Comparison of ENCODE assay signal across 22 mouse cellular contexts in the genomic region with DNA sequence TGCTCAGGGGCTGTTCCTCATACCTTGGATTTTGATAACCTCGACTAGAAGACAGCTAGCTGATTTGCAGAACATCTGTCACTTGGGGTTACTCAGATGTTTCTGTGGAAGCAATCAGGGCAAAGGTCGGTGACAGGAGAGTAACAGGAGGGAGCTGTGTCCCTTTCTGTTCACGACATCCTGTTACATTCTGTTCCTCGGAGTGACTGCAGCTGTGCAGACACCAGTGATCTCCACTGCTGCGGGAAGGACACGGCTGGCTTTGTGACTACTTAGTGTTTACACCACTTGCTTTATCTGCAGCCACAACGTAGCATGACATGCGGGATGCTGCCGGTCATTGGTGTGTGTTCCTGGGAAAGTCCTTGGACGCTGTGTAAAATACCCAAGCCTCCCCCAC. TPM values are rescaled to one million over a fixed set of nuclear protein-coding genes. Genes with fewer than 3 reads are reported as not detected.
DNase-seq lines count a peak whose midpoint lies in the region; ATAC-seq and TF ChIP-seq lines count a peak whose summit lies in the region.
"Had no signal": no experiment of that assay in that cellular context is flagged by ENCODE, and none has a peak within 500 bp of the region (broad histone marks: within the 10 kb centered on the region; RNA-seq: fewer than 3 reads in every experiment).

No protein-coding gene starts in this region.

- H3K27me3 ChIP-seq in liver, postnatal 0 days (ENCODE audit: insufficient read depth, low read length), result no peaks in the 10 kb centered on the region
- H3K27me3 ChIP-seq in liver, embryonic 11.5 days (replicated peaks; ENCODE audit: control insufficient read depth, insufficient read depth, low read length), result no peaks in the 10 kb centered on the region; the same call in 1 of the 2 replicates
- peaks cover 21% of the 10 kb centered on the region for H3K27me3 ChIP-seq in CH12.LX (replicated peaks)
- no peaks in the 10 kb centered on the region for H3K27me3 ChIP-seq in small intestine, adult 2 months (ENCODE audit: control insufficient read depth, insufficient read depth, low read length)
- peaks cover 56% of the 10 kb centered on the region for H3K27me3 ChIP-seq in forebrain, embryonic 10.5 days (ENCODE audit: poor library complexity, severe bottlenecking)
- H3K27me3 ChIP-seq: neural tube, embryonic 12.5 days; stomach, embryonic 15.5 days had no signal

- DNase-seq in liver, postnatal 0 days, result no peak
- DNase-seq in liver, embryonic 11.5 days (ENCODE audit: low spot score), result no peak
- no peak for DNase-seq in CH12.LX (ENCODE audit: extremely low read depth)
- DNase-seq in thymus, postnatal 4 days, result peak; percentile 66
- DNase-seq in forebrain, embryonic 10.5 days (ENCODE audit: extremely low spot score, low spot score), result no peak
- no peak for DNase-seq in heart, adult 18-20 months
- DNase-seq: adrenal gland, postnatal 10 days; cerebellum, adult 9-11 months; gastrocnemius, postnatal 10 days; kidney, adult 18-20 months; right cerebral cortex, adult 18-20 months had no signal

- WGBS in liver, postnatal 0 days (ENCODE audit: insufficient replicate concordance), result 43% methylated on average over 10 of the region's 10 CpGs
- 36% methylated on average over 10 of the region's 10 CpGs for WGBS in liver, embryonic 11.5 days
- 29% methylated on average over 10 of the region's 10 CpGs for WGBS in small intestine, adult 2 months
- 69% methylated on average over 10 of the region's 10 CpGs for WGBS in forebrain, embryonic 10.5 days

- in situ Hi-C loops in CH12.LX (cut with MboI; ENCODE audit: low pct_ligation_motif_present, low pct_unique_long_range_greater_than_20kb, low sequenced_read_pairs), result no loop called here

- no peaks in the 10 kb centered on the region for H3K9me3 ChIP-seq in liver, postnatal 0 days (ENCODE audit: low read length)
- no peaks in the 10 kb centered on the region for H3K9me3 ChIP-seq in liver, embryonic 11.5 days (ENCODE audit: control insufficient read depth, low read length)
- no peaks in the 10 kb centered on the region for H3K9me3 ChIP-seq in CH12.LX (replicated peaks; ENCODE audit: low read length)
- H3K9me3 ChIP-seq in forebrain, embryonic 10.5 days, result no peaks in the 10 kb centered on the region
- H3K9me3 ChIP-seq: heart, embryonic 10.5 days; hindbrain, embryonic 10.5 days; limb, embryonic 12.5 days; liver, embryonic 15.5 days; neural tube, embryonic 12.5 days; stomach, embryonic 15.5 days had no signal

- H3K4me3 ChIP-seq in liver, postnatal 0 days (ENCODE audit: low read depth, low read length), result no peak overlapping the region
- H3K4me3 ChIP-seq in liver, embryonic 11.5 days (ENCODE audit: low read depth, low read length), result no peak overlapping the region
- H3K4me3 ChIP-seq in CH12.LX (replicated peaks in 1 of 3; ENCODE audit: low read depth in 2 of 3, low read length in 2 of 3, poor library complexity in 1 of 3), result no peak overlapping the region
- peak overlapping the region; percentile 21 for H3K4me3 ChIP-seq in small intestine, adult 2 months (ENCODE audit: low read depth, low read length)
- no peak overlapping the region for H3K4me3 ChIP-seq in forebrain, embryonic 10.5 days
- H3K4me3 ChIP-seq: erythroblast, embryonic 14.5 days; heart, embryonic 10.5 days; hindbrain, embryonic 10.5 days; limb, embryonic 12.5 days; liver, embryonic 15.5 days; neural tube, embryonic 12.5 days; stomach, embryonic 15.5 days had no signal

- TF ChIP-seq EP300 in liver, postnatal 0 days (IDR thresholded peaks at IDR 0.05; ENCODE audit: low read depth), result no peak
- TF ChIP-seq EP300 in CH12.LX (IDR thresholded peaks at IDR 0.05; ENCODE audit: low read length), result no peak

- no peak for ATAC-seq in liver, postnatal 0 days
- no peak for ATAC-seq in liver, embryonic 11.5 days (replicated peaks; ENCODE audit: low FRiP score)
- ATAC-seq: forebrain, embryonic 14.5 days; hindbrain, postnatal 0 days had no signal

- H3K4me2 ChIP-seq in liver, postnatal 0 days (ENCODE audit: low read depth, low read length), result 0 out of 2 replicates have a peak overlapping the region, but pooled peaks have one; percentile 1
- H3K4me2 ChIP-seq in liver, embryonic 11.5 days, result no peak overlapping the region
- H3K4me2 ChIP-seq in CH12.LX (ENCODE audit: insufficient read depth, low read depth, poor library complexity, severe bottlenecking), result peak overlapping the region; percentile 9
- H3K4me2 ChIP-seq: limb, embryonic 12.5 days; liver, embryonic 15.5 days; midbrain, embryonic 11.5 days; neural tube, embryonic 12.5 days; stomach, embryonic 15.5 days had no signal

- H3K36me3 ChIP-seq in liver, postnatal 0 days (replicated peaks; ENCODE audit: insufficient read depth, low read length), result no peaks in the 10 kb centered on the region
- no peaks in the 10 kb centered on the region for H3K36me3 ChIP-seq in liver, embryonic 11.5 days (ENCODE audit: control insufficient read depth, insufficient read depth, low read length)
- H3K36me3 ChIP-seq in CH12.LX (replicated peaks in 1 of 2; ENCODE audit: control insufficient read depth in 1 of 2, insufficient read depth in 1 of 2, low read length in 1 of 2), result no peaks in the 10 kb centered on the region
- H3K36me3 ChIP-seq in small intestine, adult 2 months (ENCODE audit: control insufficient read depth, insufficient read depth, low read length), result no peaks in the 10 kb centered on the region
- H3K36me3 ChIP-seq in forebrain, embryonic 10.5 days (replicated peaks), result no peaks in the 10 kb centered on the region
- H3K36me3 ChIP-seq: heart, embryonic 10.5 days; hindbrain, embryonic 10.5 days; limb, embryonic 12.5 days; liver, embryonic 15.5 days; neural tube, embryonic 12.5 days; stomach, embryonic 15.5 days had no signal

- no peak for TF ChIP-seq POLR2A in CH12.LX (IDR thresholded peaks at IDR 0.05; ENCODE audit: low read depth, low read length)
- TF ChIP-seq POLR2A in small intestine, adult 2 months (IDR thresholded peaks at IDR 0.05; ENCODE audit: low read depth, low read length), result no peak

- H3K27ac ChIP-seq in liver, postnatal 0 days (ENCODE audit: low read depth), result 0 out of 2 replicates have a peak overlapping the region, but pooled peaks have one; percentile 14
- no peak overlapping the region for H3K27ac ChIP-seq in liver, embryonic 11.5 days (ENCODE audit: low read depth, low read length)
- H3K27ac ChIP-seq in CH12.LX (ENCODE audit: insufficient read depth, low read depth), result no peak overlapping the region
- H3K27ac ChIP-seq in small intestine, adult 2 months (ENCODE audit: insufficient read depth, low read depth, low read length), result no peak overlapping the region
- no peak overlapping the region for H3K27ac ChIP-seq in forebrain, embryonic 10.5 days
- H3K27ac ChIP-seq: heart, embryonic 10.5 days; hindbrain, embryonic 10.5 days; hindbrain, postnatal 0 days; limb, embryonic 12.5 days; liver, embryonic 15.5 days; neural tube, embryonic 12.5 days; stomach, embryonic 15.5 days had no signal

- peaks cover 34% of the 10 kb centered on the region for H3K4me1 ChIP-seq in liver, postnatal 0 days (ENCODE audit: insufficient read depth)
- H3K4me1 ChIP-seq in liver, embryonic 11.5 days (replicated peaks; ENCODE audit: control insufficient read depth, insufficient read depth, low read length), result peaks cover 9% of the 10 kb centered on the region; the same call in 1 of the 2 replicates
- H3K4me1 ChIP-seq in CH12.LX (ENCODE audit: control insufficient read depth in 1 of 2, insufficient read depth in 2 of 2), result peaks cover 9 to 10% of the 10 kb centered on the region in 2 experiments
- peaks cover 12% of the 10 kb centered on the region; the same call in 1 of the 2 replicates for H3K4me1 ChIP-seq in small intestine, adult 2 months (ENCODE audit: control insufficient read depth, insufficient read depth, insufficient read length, low read length)
- H3K4me1 ChIP-seq in forebrain, embryonic 10.5 days, result peaks cover 6% of the 10 kb centered on the region; the same call in 1 of the 2 replicates
- H3K4me1 ChIP-seq: limb, embryonic 12.5 days; neural tube, embryonic 12.5 days; stomach, embryonic 15.5 days had no signal

- no peaks in the 10 kb centered on the region for H3K79me2 ChIP-seq in CH12.LX (replicated peaks; ENCODE audit: control insufficient read depth, extremely low read depth, insufficient read depth, poor library complexity, severe bottlenecking)

- no peak overlapping the region for H3K9ac ChIP-seq in liver, postnatal 0 days (replicated peaks)
- no peak overlapping the region for H3K9ac ChIP-seq in liver, embryonic 11.5 days (ENCODE audit: low read depth, low read length)
- H3K9ac ChIP-seq in CH12.LX (ENCODE audit: insufficient read depth, low read depth), result no peak overlapping the region
- H3K9ac ChIP-seq: limb, embryonic 12.5 days; liver, embryonic 15.5 days; neural tube, embryonic 12.5 days; stomach, embryonic 15.5 days had no signal

- TF ChIP-seq RAD21 in CH12.LX (IDR thresholded peaks at IDR 0.05; ENCODE audit: low read depth, low read length), result no peak

- dilution Hi-C loops in CH12.LX (cut with MboI; ENCODE audit: extremely low pct_ligation_motif_present, extremely low pct_unique_long_range_greater_than_20kb, low sequenced_read_pairs), result no loop called here

- TF ChIP-seq CTCF in liver, postnatal 0 days (IDR thresholded peaks at IDR 0.05; ENCODE audit: low read depth), result no peak
- TF ChIP-seq CTCF in CH12.LX (conservative IDR thresholded peaks at IDR 0.05 in 1 of 2, IDR thresholded peaks at IDR 0.05 in 1 of 2; ENCODE audit: low read depth in 2 of 2, low read length in 2 of 2), result no peak
- TF ChIP-seq CTCF in small intestine, adult 2 months (IDR thresholded peaks at IDR 0.05; ENCODE audit: extremely low read depth, insufficient read length, insufficient replicate concordance, low read depth, low read length), result no peak

RNA-seq across cellular contexts. Expression of gene Usp18, which starts 2.5 kb away (rescaled TPM):
- 19.2 and 24.1 TPM in 2 replicates for polyA plus RNA-seq in liver, postnatal 0 days (2015; fragmentation: Nextera tagmentation; extraction: Ambion mirVana)
- polyA plus RNA-seq in liver, embryonic 11.5 days (2014; fragmentation: Nextera tagmentation; extraction: Ambion mirVana), result 3.6 and 5.5 TPM in 2 replicates
- total RNA-seq in CH12.LX (2012; rRNA removed) (1.3 TPM in 2 replicates), CH12.LX (2014; rRNA removed) (0.36 and 0.63 TPM in 2 replicates)
- 1.3 and 1.5 TPM in 2 replicates for polyA plus RNA-seq in CH12.LX (2012; ENCODE audit: insufficient read length, low read depth)
- 2.3 and 16.9 TPM in 2 replicates for polyA plus RNA-seq in small intestine, adult 2 months (2012; rRNA removed)
- polyA plus RNA-seq in forebrain, embryonic 10.5 days (2016; fragmentation: Nextera tagmentation; extraction: Ambion mirVana), result 0.26 and 0.75 TPM in 2 replicates
- total RNA-seq in heart, adult 18-20 months (2021), result 1 to 10 TPM; 1.3 to 1.7 TPM
- polyA plus RNA-seq: erythroblast, embryonic 14.5 days had no signal

RNA-seq across cellular contexts. Expression of gene Tuba8, which starts 32.7 kb away (rescaled TPM):
- 6.5 and 6.7 TPM in 2 replicates for polyA plus RNA-seq in liver, postnatal 0 days (2015; fragmentation: Nextera tagmentation; extraction: Ambion mirVana)
- polyA plus RNA-seq in liver, embryonic 11.5 days (2014; fragmentation: Nextera tagmentation; extraction: Ambion mirVana), result 10.5 and 11.5 TPM in 2 replicates
- total RNA-seq in CH12.LX (2012; rRNA removed) (not detected in 2 replicates), CH12.LX (2014; rRNA removed) (not detected in 2 replicates)
- polyA plus RNA-seq in CH12.LX (2012; ENCODE audit: insufficient read length, low read depth), result not detected in 2 replicates
- 0.18 and 0.25 TPM in 2 replicates for polyA plus RNA-seq in small intestine, adult 2 months (2012; rRNA removed)
- polyA plus RNA-seq in forebrain, embryonic 10.5 days (2016; fragmentation: Nextera tagmentation; extraction: Ambion mirVana), result 0.40 and 0.54 TPM in 2 replicates
- 100 to 1,000 TPM; 145 to 182 TPM for total RNA-seq in heart, adult 18-20 months (2021)

RNA-seq across cellular contexts. Expression of gene Slc6a13, which starts 56.9 kb away (rescaled TPM):
- polyA plus RNA-seq in liver, postnatal 0 days (2015; fragmentation: Nextera tagmentation; extraction: Ambion mirVana), result 77.9 and 84.7 TPM in 2 replicates
- 17.6 and 18.7 TPM in 2 replicates for polyA plus RNA-seq in liver, embryonic 11.5 days (2014; fragmentation: Nextera tagmentation; extraction: Ambion mirVana)
- total RNA-seq in CH12.LX (2012; rRNA removed) (9.6 and 12.3 TPM in 2 replicates), CH12.LX (2014; rRNA removed) (12.7 and 15.4 TPM in 2 replicates)
- polyA plus RNA-seq in CH12.LX (2012; ENCODE audit: insufficient read length, low read depth), result 17.4 and 21.5 TPM in 2 replicates
- 0.20 and 0.22 TPM in 2 replicates for polyA plus RNA-seq in small intestine, adult 2 months (2012; rRNA removed)
- 1.5 and 2.4 TPM in 2 replicates for polyA plus RNA-seq in forebrain, embryonic 10.5 days (2016; fragmentation: Nextera tagmentation; extraction: Ambion mirVana)
- total RNA-seq in heart, adult 18-20 months (2021), result under 1 TPM; 0.21 to 0.35 TPM

RNA-seq across cellular contexts. Expression of gene Pex26, which starts 59.7 kb away (rescaled TPM):
- polyA plus RNA-seq in liver, postnatal 0 days (2015; fragmentation: Nextera tagmentation; extraction: Ambion mirVana), result 3.9 and 4.2 TPM in 2 replicates
- polyA plus RNA-seq in liver, embryonic 11.5 days (2014; fragmentation: Nextera tagmentation; extraction: Ambion mirVana), result 6.0 and 6.3 TPM in 2 replicates
- total RNA-seq in CH12.LX (2012; rRNA removed), result 3.3 TPM in 2 replicates
- total RNA-seq in CH12.LX (2014; rRNA removed), result 2.6 and 2.8 TPM in 2 replicates
- polyA plus RNA-seq in CH12.LX (2012; ENCODE audit: insufficient read length, low read depth), result 3.2 and 3.9 TPM in 2 replicates
- polyA plus RNA-seq in small intestine, adult 2 months (2012; rRNA removed), result 8.7 and 13.6 TPM in 2 replicates
- polyA plus RNA-seq in forebrain, embryonic 10.5 days (2016; fragmentation: Nextera tagmentation; extraction: Ambion mirVana), result 8.0 and 10.3 TPM in 2 replicates
- 1 to 10 TPM; 6.7 to 7.9 TPM for total RNA-seq in heart, adult 18-20 months (2021)
